Mouse (Mus musculus) thymus, postnatal 25 days (tissue): ENCODE measurements around the gene 4930503B20Rik.

Experiments used
- DNase-seq: peaks from one replicate; pipeline ENCODE4 v3.0.0; 2022

4930503B20Rik gene

GRCm38 (mm10) chr3:146596387-146596786 is 54.7 kb downstream of the 4930503B20Rik start:
- no peak for DNase-seq

DNA sequence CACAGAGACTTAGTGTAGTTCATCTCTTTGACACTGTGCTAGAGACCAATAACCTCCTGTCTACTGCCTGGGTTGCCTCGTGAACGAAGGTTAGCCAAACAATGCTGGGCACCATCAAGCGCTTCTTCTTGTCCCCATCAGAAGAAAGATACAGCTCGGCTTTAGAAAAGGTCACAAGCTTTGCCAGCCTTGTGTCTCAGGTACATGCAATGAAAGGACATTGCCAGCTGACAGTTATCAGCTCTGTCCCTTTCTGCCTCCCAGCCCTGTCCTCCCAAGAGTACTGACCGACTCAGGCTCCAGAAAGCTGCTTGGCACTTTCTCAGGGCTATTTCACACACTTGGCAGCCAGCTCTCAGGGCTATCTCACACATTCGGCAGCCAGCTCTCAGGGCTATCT is 55.7 kb downstream of the 4930503B20Rik start:
- no peak for DNase-seq
